In the genomic region with DNA sequence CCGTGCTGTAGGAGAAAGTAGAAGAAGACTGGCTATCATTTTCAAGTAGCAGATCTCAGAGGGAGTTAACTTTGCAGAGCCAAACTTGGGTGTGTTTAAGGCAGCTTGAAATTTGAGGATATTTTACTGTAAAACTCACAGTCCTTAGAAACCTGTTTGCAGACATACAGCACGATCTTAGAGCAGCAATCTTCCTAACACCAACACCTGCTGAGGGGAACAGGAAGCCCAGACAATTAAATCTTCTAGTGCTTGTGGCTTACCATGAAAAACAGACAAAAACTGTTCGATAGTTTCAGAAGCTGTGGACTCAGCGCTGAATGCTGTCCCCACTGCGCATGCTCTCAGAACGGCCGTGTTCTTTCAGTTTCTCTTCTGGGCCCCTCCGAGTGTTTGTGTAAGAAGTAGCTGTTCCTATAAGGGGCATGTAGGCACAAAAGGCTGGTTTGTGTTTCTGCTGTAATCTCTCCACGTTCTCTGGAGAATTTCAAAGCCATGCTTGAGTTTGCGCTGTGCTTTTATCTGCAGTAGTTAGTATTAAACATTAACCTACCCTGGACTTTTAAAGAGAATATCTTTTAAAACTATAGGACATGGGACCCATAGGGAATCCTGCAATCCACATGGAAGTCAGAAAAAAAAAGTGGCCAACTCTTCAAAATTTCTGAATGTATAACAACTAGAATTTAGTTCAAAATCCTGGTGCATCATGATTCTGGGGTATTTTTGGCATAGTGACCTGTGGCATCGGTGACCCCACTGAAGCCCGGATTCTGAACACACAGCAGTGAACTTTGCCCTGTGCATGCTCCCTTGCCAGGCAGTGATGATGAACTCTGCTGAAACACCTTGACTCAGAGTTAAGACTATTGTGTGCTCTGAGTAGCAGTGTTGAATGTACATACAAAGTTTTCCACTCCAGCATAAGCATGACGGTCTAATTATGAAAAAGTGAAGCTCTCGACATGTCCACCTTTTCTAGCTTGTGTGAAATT, we compare ENCODE assay signal across 9 mouse cellular contexts.
DNase-seq lines count a peak whose midpoint lies in the region; ATAC-seq lines count a peak whose summit lies in the region.
"Had no signal": no experiment of that assay in that cellular context is flagged by ENCODE, and none has a peak within 500 bp of the region (broad histone marks: within the 10 kb centered on the region; RNA-seq: fewer than 3 reads in every experiment).

No protein-coding gene starts in this region.

- peak overlapping the region; percentile 68 for H3K27ac ChIP-seq in liver, embryonic 13.5 days
- H3K27ac ChIP-seq: neural tube, embryonic 13.5 days had no signal

- H3K4me3 ChIP-seq in liver, embryonic 13.5 days (replicated peaks) = peak overlapping the region; percentile 24
- H3K4me3 ChIP-seq: neural tube, embryonic 13.5 days had no signal

- H3K27me3 ChIP-seq in liver, embryonic 13.5 days = no peaks in the 10 kb centered on the region
- H3K27me3 ChIP-seq: neural tube, embryonic 13.5 days had no signal

- H3K4me2 ChIP-seq in liver, embryonic 13.5 days = peak overlapping the region; percentile 22
- H3K4me2 ChIP-seq: neural tube, embryonic 13.5 days had no signal

- H3K36me3 ChIP-seq in liver, embryonic 13.5 days = no peaks in the 10 kb centered on the region
- H3K36me3 ChIP-seq: neural tube, embryonic 13.5 days had no signal

- 57% methylated on average over 14 of the region's 14 CpGs for WGBS in liver, embryonic 13.5 days (ENCODE audit: insufficient replicate concordance)

- H3K9me3 ChIP-seq in liver, embryonic 13.5 days (replicated peaks) = no peaks in the 10 kb centered on the region
- H3K9me3 ChIP-seq: neural tube, embryonic 13.5 days had no signal

- H3K4me1 ChIP-seq in liver, embryonic 13.5 days (replicated peaks) = no peaks in the 10 kb centered on the region
- H3K4me1 ChIP-seq: neural tube, embryonic 13.5 days had no signal

- peak; percentile 50; the same call in 1 of the 2 replicates for ATAC-seq in liver, embryonic 13.5 days (ENCODE audit: low read depth)

- H3K9ac ChIP-seq in liver, embryonic 13.5 days = no peak overlapping the region
- H3K9ac ChIP-seq: neural tube, embryonic 13.5 days had no signal

- peak; percentile 33 for DNase-seq in urinary bladder, postnatal 14 days (ENCODE audit: low spot score)
- no peak for DNase-seq in urinary bladder, adult 2 months (ENCODE audit: low spot score)
- DNase-seq in heart, postnatal 4 days = peak; percentile 11
- no peak for DNase-seq in liver, embryonic 13.5 days
- peak; percentile 40 to 44 for DNase-seq in spleen, adult 18-20 months
- DNase-seq in right cerebral cortex, postnatal 14 days = no peak
- no peak for DNase-seq in ovary, postnatal 10 days (ENCODE audit: low spot score)
- no peak for DNase-seq in cerebellum, adult 9-10 months

Comparison
In these comparisons a context has a peak if more than half of its experiments do, and no peak if none do; other contexts are left out.
1. DNase-seq: peak in urinary bladder, postnatal 14 days (single experiment), heart, postnatal 4 days (single experiment) and spleen, adult 18-20 months (2 of 2); none in urinary bladder, adult 2 months (single experiment), liver, embryonic 13.5 days (single experiment), right cerebral cortex, postnatal 14 days (single experiment), ovary, postnatal 10 days (single experiment) and cerebellum, adult 9-10 months (single experiment).